Mouse (Mus musculus): ENCODE measurements around the gene C1qc. TPM values are rescaled to one million over a fixed set of nuclear protein-coding genes. Genes with fewer than 3 reads are reported as not detected.

Gene C1qc
- polyA plus RNA-seq, 1 experiment from 2014 or later, result 12.3 TPM

DNA sequence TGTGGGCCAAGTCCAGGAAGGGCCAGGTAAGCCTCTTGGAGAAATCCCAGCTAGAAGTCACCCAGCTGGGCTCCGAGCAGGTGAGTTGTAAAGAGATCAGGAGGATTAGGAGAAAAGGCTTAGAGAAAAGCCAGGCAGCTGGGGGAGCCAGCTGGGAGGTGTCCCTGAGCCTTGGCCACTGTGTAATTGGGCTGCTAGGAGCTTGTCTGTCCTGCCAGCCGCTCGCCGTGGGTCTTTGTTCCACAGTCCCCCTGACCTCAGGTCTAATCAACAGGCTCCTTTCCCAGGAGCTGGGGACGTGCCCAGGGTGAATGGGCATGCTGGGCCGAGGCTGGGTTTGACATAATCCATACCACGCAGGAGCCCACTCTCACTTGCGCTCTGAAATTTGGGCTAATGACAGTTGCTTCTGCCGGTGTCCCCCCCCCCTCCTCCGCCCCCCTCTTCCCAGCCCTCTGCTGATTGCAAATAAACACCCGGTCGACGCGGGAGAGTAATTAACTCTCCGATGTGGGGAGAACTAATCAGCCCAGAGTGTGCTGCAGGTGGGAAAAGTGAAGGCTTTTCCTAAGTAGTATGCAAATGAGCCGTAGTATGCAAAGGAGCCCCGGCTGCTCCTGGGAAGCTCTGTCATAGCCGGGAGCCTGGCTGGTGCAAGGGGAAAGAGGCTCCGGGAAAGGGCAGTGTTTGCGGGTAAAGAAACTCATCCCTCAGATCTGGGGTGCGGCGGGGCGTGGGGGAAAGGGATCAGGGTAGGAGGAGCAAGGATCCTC lies 12.1 kb upstream of the C1qc start:
- peak overlapping the region; percentile 12; the same call in 1 of the 2 replicates for H3K4me2 ChIP-seq (ENCODE audit: low read depth)
- H3K4me1 ChIP-seq (ENCODE audit: control insufficient read depth, insufficient read depth, low read length), result peaks cover 3% of the 10 kb centered on the region; the same call in 1 of the 2 replicates
- 2% methylated on average over 22 of the region's 23 CpGs for WGBS
- no peak overlapping the region for H3K27ac ChIP-seq (ENCODE audit: low read depth, low read length)
- peaks cover 26% of the 10 kb centered on the region for H3K27me3 ChIP-seq (ENCODE audit: control insufficient read depth, insufficient read depth, low read length)
- peak overlapping the region; percentile 4; the same call in 1 of the 2 replicates for H3K4me3 ChIP-seq (ENCODE audit: low read depth, low read length)
- ATAC-seq (ENCODE audit: insufficient read depth, low FRiP score, low TSS enrichment) (no peak), DNase-seq (ENCODE audit: low spot score) (no peak)
- H3K9ac ChIP-seq (ENCODE audit: low read length), result no peak overlapping the region
- H3K36me3 ChIP-seq (ENCODE audit: control insufficient read depth, insufficient read depth, low read length), result no peaks in the 10 kb centered on the region
- H3K9me3 ChIP-seq (ENCODE audit: control insufficient read depth, low read length), result no peaks in the 10 kb centered on the region

DNA sequence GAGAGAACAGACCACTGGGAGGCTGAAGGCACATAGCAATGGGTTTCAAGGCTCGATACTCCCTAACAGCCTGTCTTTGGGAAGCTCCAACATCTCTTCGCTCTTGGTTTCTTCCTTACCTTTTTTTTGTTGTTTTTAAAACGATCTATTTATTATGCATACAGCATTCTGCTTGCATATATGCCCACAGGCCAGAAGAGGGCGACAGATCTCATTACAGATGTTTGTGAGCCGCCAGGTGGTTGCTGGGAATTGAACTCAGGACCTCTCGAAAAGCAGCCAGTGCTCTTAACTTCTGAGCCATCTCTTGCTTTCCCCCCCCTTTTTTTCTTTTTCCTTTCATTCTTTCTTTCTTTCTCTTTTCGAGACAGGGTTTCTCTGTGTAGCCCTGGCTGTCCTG lies 6.3 kb upstream of the C1qc start:
- DNase-seq (ENCODE audit: low spot score) (no peak), ATAC-seq (ENCODE audit: insufficient read depth, low FRiP score, low TSS enrichment) (no peak)
- no peaks in the 10 kb centered on the region for H3K9me3 ChIP-seq (ENCODE audit: control insufficient read depth, low read length)
- no peaks in the 10 kb centered on the region for H3K4me1 ChIP-seq (ENCODE audit: control insufficient read depth, insufficient read depth, low read length)
- no peak overlapping the region for H3K4me2 ChIP-seq (ENCODE audit: low read depth)
- H3K9ac ChIP-seq (ENCODE audit: low read length), result no peak overlapping the region
- H3K27me3 ChIP-seq (ENCODE audit: control insufficient read depth, insufficient read depth, low read length), result peaks cover 14% of the 10 kb centered on the region
- no peak overlapping the region for H3K27ac ChIP-seq (ENCODE audit: low read depth, low read length)
- 68% methylated on average over 7 of the region's 7 CpGs for WGBS
- H3K36me3 ChIP-seq (ENCODE audit: control insufficient read depth, insufficient read depth, low read length), result no peaks in the 10 kb centered on the region
- H3K4me3 ChIP-seq (ENCODE audit: low read depth, low read length), result no peak overlapping the region

DNA sequence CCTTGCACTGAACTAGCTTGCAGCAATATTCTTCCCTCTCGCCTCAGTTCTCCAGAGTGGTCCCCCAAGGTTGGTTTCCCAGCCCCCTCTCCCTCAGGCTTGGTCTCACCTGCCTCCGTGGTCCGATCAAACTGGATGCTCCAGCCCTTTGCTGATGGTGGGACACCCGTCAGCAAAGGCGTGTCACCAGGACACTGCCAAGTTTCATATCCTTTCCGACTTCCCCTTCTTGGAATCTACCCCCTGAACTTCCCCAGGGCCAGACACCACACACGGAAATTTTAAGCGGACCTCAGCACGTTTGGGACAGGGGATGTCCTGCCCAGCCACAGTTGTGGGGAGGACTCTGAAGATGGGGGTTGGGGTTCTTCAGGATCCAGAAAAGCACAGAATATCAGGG lies 5.8 kb upstream of the C1qc start, which contains the start of gene C1qa:
TSS of gene C1qa (minus strand) at position 167 of the 400 bp plus-strand sequence.
- Histone ChIP-seq H3K9me3 (ENCODE audit: control insufficient read depth, low read length) (no peaks in the 10 kb centered on the region), H3K36me3 (ENCODE audit: control insufficient read depth, insufficient read depth, low read length) (no peaks in the 10 kb centered on the region), H3K9ac (ENCODE audit: low read length) (no peak within 1 kb of the TSS), H3K27ac (ENCODE audit: low read depth, low read length) (no peak within 1 kb of the TSS), H3K27me3 (ENCODE audit: control insufficient read depth, insufficient read depth, low read length) (peaks cover 12% of the 10 kb centered on the region), H3K4me1 (ENCODE audit: control insufficient read depth, insufficient read depth, low read length) (no peaks in the 10 kb centered on the region), H3K4me2 (ENCODE audit: low read depth) (no peak within 1 kb of the TSS), H3K4me3 (ENCODE audit: low read depth, low read length) (no peak within 1 kb of the TSS)
- WGBS, result 82% methylated on average over 9 of the region's 9 CpGs
- DNase-seq (ENCODE audit: low spot score), result no peak
- ATAC-seq (ENCODE audit: insufficient read depth, low FRiP score, low TSS enrichment), result no peak

DNA sequence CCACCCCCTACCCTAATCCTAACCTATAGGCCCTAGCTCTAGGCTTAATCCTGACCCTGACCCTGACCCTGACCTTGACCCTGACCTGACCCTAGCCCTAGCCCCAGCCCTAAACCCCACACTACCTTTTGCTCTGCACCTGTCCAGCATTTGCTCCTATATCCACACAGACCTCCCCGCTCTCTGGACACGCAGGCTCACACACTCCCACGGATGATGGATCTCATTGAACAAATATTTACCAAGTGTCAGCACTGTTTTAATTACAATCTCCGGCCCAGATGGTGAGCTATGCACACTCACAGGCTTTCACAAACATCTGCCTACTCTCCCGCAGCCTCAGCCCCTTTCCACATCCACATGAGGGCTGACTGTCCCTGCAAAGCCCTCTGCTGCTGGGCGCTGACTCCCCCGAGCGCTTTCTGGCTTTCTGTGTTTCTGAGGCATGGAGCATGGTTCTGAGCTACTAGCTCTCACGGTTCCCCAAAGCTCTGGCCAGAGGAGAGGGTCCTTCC lies 5.3 kb upstream of the C1qc start:
- no peak for ATAC-seq (ENCODE audit: insufficient read depth, low FRiP score, low TSS enrichment)
- no peak overlapping the region for H3K9ac ChIP-seq (ENCODE audit: low read length)
- H3K9me3 ChIP-seq (ENCODE audit: control insufficient read depth, low read length), result no peaks in the 10 kb centered on the region
- DNase-seq (ENCODE audit: low spot score), result no peak
- WGBS, result 63% methylated on average over 9 of the region's 9 CpGs
- no peak overlapping the region for H3K4me2 ChIP-seq (ENCODE audit: low read depth)
- H3K27me3 ChIP-seq (ENCODE audit: control insufficient read depth, insufficient read depth, low read length), result peaks cover 10% of the 10 kb centered on the region
- H3K36me3 ChIP-seq (ENCODE audit: control insufficient read depth, insufficient read depth, low read length), result no peaks in the 10 kb centered on the region
- H3K27ac ChIP-seq (ENCODE audit: low read depth, low read length), result no peak overlapping the region
- H3K4me1 ChIP-seq (ENCODE audit: control insufficient read depth, insufficient read depth, low read length), result no peaks in the 10 kb centered on the region
- H3K4me3 ChIP-seq (ENCODE audit: low read depth, low read length), result no peak overlapping the region

DNA sequence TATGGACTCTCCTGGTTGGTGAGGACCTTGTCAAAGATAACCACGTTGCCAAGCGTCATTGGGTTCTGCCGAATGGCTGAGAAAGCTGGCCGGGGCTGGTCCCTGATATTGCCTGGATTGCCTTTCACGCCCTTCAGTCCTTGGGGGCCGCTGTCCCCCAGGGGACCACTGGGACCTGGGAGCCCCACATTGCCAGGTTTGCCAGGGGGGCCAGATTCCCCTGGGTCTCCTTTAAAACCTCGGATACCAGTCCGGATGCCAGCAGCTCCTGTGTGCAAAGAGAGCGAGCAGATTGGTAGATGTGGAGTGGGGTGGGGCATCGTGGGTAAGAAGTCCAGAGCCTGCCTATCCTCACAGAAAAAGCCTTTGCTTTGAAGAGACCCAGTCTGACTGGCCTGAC lies 3.6 kb upstream of the C1qc start:
- Histone ChIP-seq H3K36me3 (ENCODE audit: control insufficient read depth, insufficient read depth, low read length) (no peaks in the 10 kb centered on the region), H3K4me3 (ENCODE audit: low read depth, low read length) (no peak overlapping the region), H3K4me1 (ENCODE audit: control insufficient read depth, insufficient read depth, low read length) (no peaks in the 10 kb centered on the region), H3K9ac (ENCODE audit: low read length) (no peak overlapping the region), H3K27me3 (ENCODE audit: control insufficient read depth, insufficient read depth, low read length) (peaks cover 10% of the 10 kb centered on the region), H3K9me3 (ENCODE audit: control insufficient read depth, low read length) (no peaks in the 10 kb centered on the region), H3K4me2 (ENCODE audit: low read depth) (no peak overlapping the region), H3K27ac (ENCODE audit: low read depth, low read length) (no peak overlapping the region)
- ATAC-seq (ENCODE audit: insufficient read depth, low FRiP score, low TSS enrichment), result no peak
- WGBS, result 35% methylated on average over 10 of the region's 10 CpGs
- DNase-seq (ENCODE audit: low spot score), result no peak

DNA sequence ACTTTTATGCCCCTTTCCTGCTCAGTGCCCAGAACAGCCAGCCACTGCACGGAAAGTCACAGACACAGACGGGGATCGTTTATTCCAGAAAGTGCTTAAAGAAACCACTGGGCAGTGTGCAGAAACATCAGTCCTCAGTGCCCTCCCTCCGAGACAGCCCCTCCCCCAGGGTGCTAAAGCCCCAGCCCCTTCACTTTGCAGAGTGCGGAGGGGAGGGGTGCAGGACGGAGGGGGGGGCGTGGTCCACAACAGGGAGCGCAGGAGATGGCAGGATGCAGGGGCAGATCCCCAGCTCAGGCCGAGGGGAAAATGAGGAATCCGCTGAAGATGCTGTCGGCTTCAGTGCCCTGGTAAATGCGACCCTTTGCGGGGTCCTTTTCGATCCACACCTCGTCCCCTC lies 3.0 kb upstream of the C1qc start:
- Histone ChIP-seq H3K27ac (ENCODE audit: low read depth, low read length) (no peak overlapping the region), H3K27me3 (ENCODE audit: control insufficient read depth, insufficient read depth, low read length) (peaks cover 10% of the 10 kb centered on the region), H3K36me3 (ENCODE audit: control insufficient read depth, insufficient read depth, low read length) (no peaks in the 10 kb centered on the region), H3K4me1 (ENCODE audit: control insufficient read depth, insufficient read depth, low read length) (no peaks in the 10 kb centered on the region), H3K9me3 (ENCODE audit: control insufficient read depth, low read length) (no peaks in the 10 kb centered on the region), H3K4me3 (ENCODE audit: low read depth, low read length) (no peak overlapping the region), H3K9ac (ENCODE audit: low read length) (no peak overlapping the region), H3K4me2 (ENCODE audit: low read depth) (no peak overlapping the region)
- DNase-seq (ENCODE audit: low spot score) (no peak), ATAC-seq (ENCODE audit: insufficient read depth, low FRiP score, low TSS enrichment) (no peak)
- 5% methylated on average over 14 of the region's 15 CpGs for WGBS

DNA sequence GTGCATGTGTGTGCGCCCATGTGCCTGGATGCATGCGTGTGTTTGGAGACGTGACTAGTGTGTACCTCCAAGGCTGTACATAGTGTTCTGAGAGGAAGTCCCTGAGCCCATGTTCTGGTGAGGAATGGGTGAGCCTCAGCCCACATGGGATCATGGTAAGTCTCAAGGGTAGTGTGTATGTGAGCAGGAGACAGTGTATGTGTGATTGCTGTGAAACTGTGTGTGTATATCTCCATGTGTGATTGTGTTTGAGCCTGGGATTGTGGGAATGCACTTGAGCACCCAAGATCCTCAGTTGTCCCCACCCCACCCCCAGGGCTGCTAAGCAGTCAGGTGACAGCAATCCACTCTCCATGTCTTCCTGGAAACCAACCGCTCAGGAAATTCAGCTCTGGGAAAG lies 2.0 kb upstream of the C1qc start:
- no peak overlapping the region for H3K9ac ChIP-seq (ENCODE audit: low read length)
- H3K4me1 ChIP-seq (ENCODE audit: control insufficient read depth, insufficient read depth, low read length), result no peaks in the 10 kb centered on the region
- 78% methylated on average over 4 of the region's 4 CpGs for whole genome bisulfite sequencing
- no peak overlapping the region for H3K4me3 ChIP-seq (ENCODE audit: low read depth, low read length)
- H3K4me2 ChIP-seq (ENCODE audit: low read depth), result no peak overlapping the region
- peaks cover 10% of the 10 kb centered on the region for H3K27me3 ChIP-seq (ENCODE audit: control insufficient read depth, insufficient read depth, low read length)
- no peaks in the 10 kb centered on the region for H3K9me3 ChIP-seq (ENCODE audit: control insufficient read depth, low read length)
- no peak overlapping the region for H3K27ac ChIP-seq (ENCODE audit: low read depth, low read length)
- DNase-seq (ENCODE audit: low spot score) (no peak), ATAC-seq (ENCODE audit: insufficient read depth, low FRiP score, low TSS enrichment) (no peak)
- H3K36me3 ChIP-seq (ENCODE audit: control insufficient read depth, insufficient read depth, low read length), result no peaks in the 10 kb centered on the region

DNA sequence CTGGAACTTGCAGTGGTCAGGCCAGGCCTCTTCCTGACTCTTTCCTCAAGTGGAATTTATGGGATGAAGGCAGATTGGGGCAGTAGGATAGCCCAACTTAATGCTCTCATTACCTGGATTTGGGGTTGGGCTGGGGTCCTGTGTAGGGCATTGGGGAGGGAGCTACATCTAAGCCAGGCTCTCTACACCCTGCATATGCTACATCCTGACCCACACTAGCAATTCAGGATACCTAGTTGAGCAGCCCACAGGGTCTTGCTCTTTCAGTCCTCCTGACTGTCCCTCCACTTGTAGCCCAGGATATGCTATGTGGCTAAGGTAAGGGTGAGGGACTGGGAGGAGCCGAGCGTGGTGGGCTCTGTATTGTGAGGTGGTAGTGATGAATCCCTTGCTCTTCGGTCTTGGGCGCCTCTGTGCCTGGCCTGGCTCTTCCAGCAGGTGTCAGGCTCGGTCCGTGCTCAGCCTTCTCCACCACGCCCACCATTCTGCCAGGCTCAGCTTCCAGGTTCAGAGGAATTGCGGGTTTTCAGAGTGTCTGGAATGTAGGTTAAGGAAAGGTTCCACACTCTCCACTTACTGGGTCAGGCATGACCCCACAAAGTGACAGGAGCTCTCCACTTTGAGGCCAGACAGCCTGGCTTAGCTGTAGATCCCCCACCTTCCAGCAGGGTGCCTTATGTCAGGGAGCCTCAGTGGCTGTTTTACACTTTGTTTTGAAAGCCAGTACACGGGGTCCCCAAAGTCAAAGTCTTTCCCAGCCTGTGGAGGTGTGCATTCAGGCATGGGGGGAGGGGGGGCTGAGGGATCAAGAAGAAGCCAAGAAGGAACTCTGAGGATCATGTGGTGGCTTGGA lies 1.1 kb upstream of the C1qc start:
- Histone ChIP-seq H3K4me3 (ENCODE audit: low read depth, low read length) (no peak overlapping the region), H3K4me1 (ENCODE audit: control insufficient read depth, insufficient read depth, low read length) (no peaks in the 10 kb centered on the region), H3K27me3 (ENCODE audit: control insufficient read depth, insufficient read depth, low read length) (peaks cover 10% of the 10 kb centered on the region), H3K9ac (ENCODE audit: low read length) (no peak overlapping the region), H3K27ac (ENCODE audit: low read depth, low read length) (no peak overlapping the region), H3K9me3 (ENCODE audit: control insufficient read depth, low read length) (no peaks in the 10 kb centered on the region), H3K36me3 (ENCODE audit: control insufficient read depth, insufficient read depth, low read length) (no peaks in the 10 kb centered on the region), H3K4me2 (ENCODE audit: low read depth) (no peak overlapping the region)
- DNase-seq (ENCODE audit: low spot score) (peak; percentile 68), ATAC-seq (ENCODE audit: insufficient read depth, low FRiP score, low TSS enrichment) (no peak)
- 7% methylated on average over 9 of the region's 9 CpGs for WGBS
